Mouse (Mus musculus) cerebellum, adult 2 months (tissue): ENCODE results near the gene Parp6.

Experiments used
- CTCF ChIP-seq: fragments of 200-500 bp; IDR thresholded peaks from 2 replicates; pipeline ENCODE4 v1.5.1; 2011; ENCODE audit warnings: low read depth, mild to moderate bottlenecking, control low read depth, low read length, moderate library complexity, borderline replicate concordance; ENCODE audit not compliant: insufficient read depth
- POLR2A ChIP-seq: fragments of 200-500 bp; IDR thresholded peaks from 2 replicates; pipeline ENCODE4 v1.6.1; 2011; ENCODE audit warnings: low read length, control low read depth, borderline replicate concordance; ENCODE audit not compliant: insufficient read depth

- TF ChIP-seq POLR2A (no peak), CTCF (no peak)
Measured at GRCm38 (mm10) chr9:59649911-59650310, 32.8 kb downstream of the Parp6 start.
